Mouse (Mus musculus) CD8-positive naive resting alpha-beta T cell, adult 2 months (primary cell): Measurements from ENCODE around the gene Vti1a.

ENCODE experiments used
- DNase-seq, 2 experiments: peaks; one replicate each; pipeline ENCODE4 v3.0.0; 2022; ENCODE audit warnings: low read depth in 2 of 2, low spot score in 2 of 2

Gene Vti1a

DNA sequence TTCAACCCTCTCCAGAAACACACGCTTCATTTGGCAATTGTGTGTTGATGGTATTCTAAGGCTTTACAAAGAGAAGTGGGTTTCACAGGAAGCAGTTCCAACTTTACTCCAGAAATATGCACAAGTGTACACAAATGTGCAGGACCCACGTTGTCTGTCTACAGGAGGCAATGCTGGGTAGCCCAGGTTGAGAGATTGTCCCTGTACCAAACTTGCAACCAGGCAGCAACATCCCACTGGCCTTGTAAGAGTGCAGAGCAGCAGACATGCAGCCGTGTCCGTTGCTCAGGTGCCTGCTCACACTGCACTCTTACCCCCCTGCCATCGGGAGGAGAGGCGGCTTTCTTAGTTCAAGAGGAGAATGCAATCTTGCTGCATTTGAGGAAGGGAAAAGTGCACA is 133.4 kb downstream of the Vti1a start:
- no peak for DNase-seq

DNA sequence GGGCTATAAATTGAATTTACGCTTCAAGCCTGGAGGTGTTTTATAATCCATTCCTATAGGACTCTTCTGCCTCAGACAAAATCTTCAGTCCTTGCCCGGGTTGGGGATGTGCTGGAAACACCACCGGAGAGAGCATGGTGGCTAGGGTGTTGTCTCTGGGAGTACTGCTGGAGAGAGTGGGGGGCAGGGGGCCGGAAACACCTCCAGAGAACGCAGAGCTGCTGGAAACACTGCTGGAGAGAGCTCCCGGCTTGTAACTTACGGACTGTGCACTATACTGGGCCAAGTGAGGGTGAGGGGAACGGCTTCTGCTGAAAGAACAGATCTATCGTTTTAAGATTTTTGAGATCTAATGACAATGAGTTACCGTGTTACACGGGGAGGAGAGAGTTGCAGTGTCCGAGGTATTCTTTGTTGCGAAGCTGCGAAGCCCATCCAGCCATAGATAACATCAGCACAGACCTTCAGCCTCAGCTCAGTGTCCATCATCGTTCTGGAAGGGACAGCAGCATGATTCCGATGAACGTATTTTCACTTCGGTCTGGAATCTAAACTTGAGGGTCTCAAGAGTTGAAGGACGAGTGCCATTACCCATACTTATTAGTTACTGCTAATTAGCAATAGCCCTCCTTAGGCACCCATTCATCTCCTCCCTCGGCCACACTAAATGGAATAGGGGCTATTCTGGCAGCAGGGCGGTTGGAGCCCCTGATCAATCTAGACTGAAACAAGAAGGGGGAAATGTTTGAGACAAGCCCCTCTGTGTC is 140.4 kb downstream of the Vti1a start:
- no peak for DNase-seq

GRCm38 (mm10) chr19:55461963-55462362 is 145.9 kb downstream of the Vti1a start:
- no peak for DNase-seq

DNA sequence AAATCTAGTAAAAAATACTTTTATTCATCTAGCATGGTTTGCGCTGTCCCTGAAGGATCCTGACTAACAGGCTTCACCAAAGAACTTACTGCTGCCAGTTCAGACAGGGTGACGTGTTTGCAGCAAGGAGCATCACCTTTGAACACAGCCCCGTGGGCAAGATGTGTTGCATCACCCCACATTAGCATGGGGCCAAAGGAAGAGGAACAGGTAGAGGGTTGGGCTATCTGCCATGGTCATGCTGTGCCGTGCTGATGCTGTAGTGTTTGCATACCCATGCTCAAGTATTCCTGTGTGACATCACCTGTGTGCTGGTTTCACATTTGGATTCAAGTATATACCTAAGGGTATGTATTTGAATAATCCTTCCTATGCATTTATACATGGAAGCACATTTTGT is 147.6 kb downstream of the Vti1a start:
- no peak for DNase-seq

DNA sequence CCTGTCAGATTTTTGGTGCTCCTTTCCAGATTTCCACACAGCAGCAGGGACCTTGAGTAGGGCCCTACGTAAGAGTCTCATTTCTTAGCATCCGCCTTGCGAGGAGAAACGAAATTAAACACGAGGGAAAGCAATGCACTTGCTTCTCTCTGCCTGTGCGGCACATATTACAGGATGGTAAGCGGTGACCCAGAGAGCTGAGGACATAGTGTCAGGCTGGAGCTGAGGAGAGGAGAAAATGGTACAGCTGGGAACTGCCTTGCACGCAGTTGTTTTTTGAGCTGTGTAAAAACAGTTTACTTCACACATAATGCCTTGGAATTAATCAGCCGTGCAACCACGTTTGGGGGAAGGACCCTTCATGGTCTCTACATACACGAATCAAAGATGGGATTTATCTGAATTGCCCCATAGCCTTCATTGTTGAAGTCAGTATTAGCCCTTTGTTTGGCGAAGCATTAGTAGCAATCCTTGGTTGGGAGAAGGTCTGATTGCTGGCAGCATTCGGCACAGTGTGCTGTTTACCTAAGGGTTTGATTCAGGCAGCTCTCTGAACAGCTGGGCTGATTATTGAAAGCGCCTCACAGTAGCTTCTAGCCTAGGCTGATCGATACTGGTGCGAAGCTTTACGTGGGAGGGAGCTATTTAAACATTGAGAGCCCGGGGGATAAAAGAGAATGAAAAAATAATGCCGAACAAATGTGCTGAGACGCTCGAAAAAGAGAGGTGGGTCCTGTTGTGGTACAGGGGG is 153.4 kb downstream of the Vti1a start:
- no peak for DNase-seq

- DNase-seq = no peak
Observed at GRCm38 (mm10) chr19:55472582-55472981, 156.5 kb downstream of the Vti1a start.

GRCm38 (mm10) chr19:55474225-55474624 is 158.1 kb downstream of the Vti1a start:
- DNase-seq = no peak

DNA sequence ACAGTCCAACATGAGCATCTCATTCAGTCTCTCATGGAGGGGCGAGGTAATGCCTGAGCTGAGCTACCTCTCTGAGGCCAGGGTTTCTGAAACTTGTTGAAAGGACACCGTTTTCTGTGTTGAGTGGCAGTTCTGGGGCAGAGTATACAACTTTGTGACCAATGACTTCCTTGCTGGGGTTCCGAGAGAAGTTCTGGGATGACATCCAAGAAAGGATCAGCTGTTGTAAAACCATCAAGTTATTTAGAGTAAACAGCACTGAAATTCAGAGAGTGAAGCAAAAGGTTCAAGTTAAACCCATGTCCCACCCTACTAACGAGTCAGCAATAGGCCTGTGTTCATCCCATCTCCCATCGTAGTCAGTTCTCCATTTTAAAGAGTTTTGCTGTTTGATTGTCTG is 164.4 kb downstream of the Vti1a start:
- DNase-seq = no peak

GRCm38 (mm10) chr19:55481308-55481707 is 165.2 kb downstream of the Vti1a start:
- DNase-seq = no peak

- DNase-seq = no peak
Observed at GRCm38 (mm10) chr19:55483526-55483925, 167.4 kb downstream of the Vti1a start.

- DNase-seq = no peak
Observed at GRCm38 (mm10) chr19:55484559-55484958, 168.5 kb downstream of the Vti1a start.

GRCm38 (mm10) chr19:55486473-55486872 is 170.4 kb downstream of the Vti1a start:
- no peak for DNase-seq

GRCm38 (mm10) chr19:55491126-55492076 is 175.3 kb downstream of the Vti1a start:
- DNase-seq = no peak

GRCm38 (mm10) chr19:55496333-55496732 is 180.2 kb downstream of the Vti1a start:
- DNase-seq = no peak

GRCm38 (mm10) chr19:55499179-55499863 is 183.2 kb downstream of the Vti1a start:
- no peak for DNase-seq

DNA sequence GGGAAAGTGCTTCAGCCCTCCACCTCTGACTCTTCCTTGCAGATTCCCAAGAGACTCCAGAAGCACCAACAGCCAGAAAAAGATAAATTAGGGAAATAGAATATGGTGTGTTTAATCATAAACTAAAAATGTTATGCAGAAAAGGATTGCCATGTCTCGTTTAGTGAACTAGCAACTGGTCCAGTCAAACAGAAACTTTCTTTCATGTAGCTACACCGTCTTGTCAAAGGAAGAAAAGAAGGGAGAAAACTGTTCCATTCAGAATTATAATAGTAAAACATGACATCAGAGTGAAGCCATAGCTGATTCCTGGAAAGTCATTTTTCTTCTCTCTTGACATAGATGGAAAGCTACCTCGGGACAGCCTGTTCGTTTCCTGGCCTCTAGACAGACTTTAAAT is 185.9 kb downstream of the Vti1a start:
- no peak for DNase-seq

DNA sequence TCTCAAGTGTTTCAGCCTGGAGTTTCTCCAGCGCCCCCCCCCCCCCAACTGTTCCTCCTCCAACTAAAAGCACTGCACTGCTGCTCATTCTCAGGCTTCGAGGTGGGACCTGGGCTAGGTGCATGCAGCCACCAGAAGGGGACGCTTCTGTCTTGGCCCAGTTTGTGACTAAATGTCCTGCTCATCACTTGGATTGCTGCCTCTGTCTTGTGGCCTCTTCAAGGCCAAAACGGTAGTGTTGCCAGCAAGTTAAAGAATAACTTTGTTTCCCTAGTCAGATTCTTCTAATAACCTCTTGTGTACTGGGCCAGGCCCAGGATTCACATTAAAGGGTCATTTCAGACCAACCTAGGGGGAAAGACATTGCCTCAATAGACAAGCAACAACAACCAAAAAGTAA is 187.7 kb downstream of the Vti1a start:
- no peak for DNase-seq

DNA sequence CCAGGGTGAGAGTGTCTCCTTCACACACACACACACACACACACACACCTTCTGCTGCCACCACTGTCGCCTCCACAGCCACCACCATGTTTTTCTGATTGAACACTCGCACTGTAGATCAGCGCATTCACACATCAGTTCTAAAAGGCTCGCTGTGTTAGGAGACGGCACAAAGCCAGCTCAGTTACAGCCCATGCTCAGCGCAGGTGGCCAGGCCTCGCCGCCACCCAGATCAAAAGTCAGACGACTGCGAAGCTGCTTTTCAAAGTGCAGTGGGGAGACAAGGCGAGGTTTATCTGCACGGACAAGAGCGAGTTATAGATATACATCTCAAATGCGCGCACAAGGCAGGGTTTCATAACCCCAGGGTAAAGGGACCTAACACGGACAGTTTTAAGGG is 191.7 kb downstream of the Vti1a start:
- no peak for DNase-seq

DNA sequence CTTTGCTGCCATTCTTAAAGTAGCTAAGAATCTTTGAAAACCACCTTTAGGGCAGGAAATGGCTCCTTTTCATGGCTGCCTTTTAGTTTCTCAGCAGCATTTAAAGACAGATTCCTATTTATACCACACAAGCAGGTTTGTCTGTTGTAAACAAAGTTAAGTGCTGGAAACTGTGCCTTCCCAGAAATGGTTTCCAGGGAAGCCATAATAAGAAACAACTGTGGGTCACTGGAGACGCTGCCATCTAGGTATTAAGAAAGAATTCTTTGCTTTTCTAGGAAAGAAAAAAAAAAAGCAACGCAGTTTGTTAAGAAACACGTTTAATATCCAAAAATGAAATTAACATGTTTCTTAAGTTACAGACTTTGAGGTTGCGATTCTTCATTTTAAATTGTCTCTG is 192.1 kb downstream of the Vti1a start:
- no peak for DNase-seq

GRCm38 (mm10) chr19:55508965-55509364 is 192.9 kb downstream of the Vti1a start:
- DNase-seq = no peak

GRCm38 (mm10) chr19:55509618-55510017 is 193.5 kb downstream of the Vti1a start:
- no peak for DNase-seq
